Mouse (Mus musculus) right cerebral cortex, adult 2 months (tissue): ENCODE results near the gene Pknox2.
A peak's percentile ranks its signal among the peaks of the same experiment; 100 is the strongest.

Experiments
- DNase-seq, 2 experiments: peaks; one replicate each; pipeline ENCODE4 v3.0.0; 2021 to 2022; ENCODE audit warnings: low spot score in 2 of 2

The Pknox2 gene

DNA sequence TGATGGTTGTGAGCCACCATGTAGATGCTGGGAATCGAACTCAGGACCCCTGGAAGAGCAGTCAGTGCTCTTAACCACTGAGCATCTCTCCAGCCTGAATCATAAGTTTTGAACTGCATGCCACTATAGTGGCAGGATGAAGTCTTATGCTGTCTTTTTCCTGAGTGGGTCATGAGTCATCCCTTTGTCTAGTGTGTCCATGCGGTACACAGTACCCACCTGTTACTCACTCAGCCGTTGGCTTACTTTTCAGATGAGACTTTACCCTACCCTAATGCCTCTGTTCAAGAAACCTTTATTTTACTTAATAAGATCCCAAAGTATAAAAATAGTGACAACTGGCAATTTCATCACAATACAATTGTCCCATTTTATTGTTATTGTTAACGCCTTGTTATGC, 95.5 kb downstream of the Pknox2 start:
- DNase-seq: no peak

DNA sequence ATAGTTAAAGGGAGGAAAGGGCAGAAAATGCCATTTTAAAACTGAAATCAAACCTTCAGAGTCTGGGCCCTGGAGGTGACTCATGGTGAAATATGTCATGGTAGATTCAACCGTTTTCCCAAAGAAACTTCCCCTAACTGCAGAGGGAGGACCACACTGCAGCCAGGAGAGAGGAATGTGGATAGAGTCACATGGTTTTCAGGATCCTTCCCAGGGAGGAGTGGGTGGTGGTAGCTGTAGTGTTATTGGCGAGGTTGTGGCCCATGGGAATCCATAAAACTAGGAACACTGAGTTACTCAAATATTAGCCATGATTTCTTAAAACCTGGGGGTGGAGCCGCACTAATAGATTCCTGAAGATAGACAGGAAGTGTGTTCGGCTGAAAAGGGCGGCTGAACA, 99.7 kb downstream of the Pknox2 start:
- no peak for DNase-seq

DNA sequence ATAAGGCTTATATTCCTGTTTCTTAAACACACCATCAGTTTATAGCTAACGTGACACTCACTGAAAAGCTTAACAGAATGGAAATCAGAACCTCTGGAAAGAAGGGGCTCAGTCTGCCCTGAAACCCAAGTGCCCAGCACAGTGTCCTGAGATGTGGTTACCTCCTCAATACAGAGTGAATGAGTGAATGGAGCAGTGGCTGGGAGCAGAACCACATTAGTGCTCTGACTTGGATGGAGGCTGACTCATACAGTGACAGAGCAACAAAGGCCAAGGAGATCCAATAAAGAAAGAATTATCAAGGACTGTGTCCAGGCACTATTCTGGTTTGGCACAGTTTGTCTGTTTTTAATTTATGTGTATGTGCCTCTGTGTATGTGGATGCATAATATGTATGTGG, 101.3 kb downstream of the Pknox2 start:
- DNase-seq: no peak

DNA sequence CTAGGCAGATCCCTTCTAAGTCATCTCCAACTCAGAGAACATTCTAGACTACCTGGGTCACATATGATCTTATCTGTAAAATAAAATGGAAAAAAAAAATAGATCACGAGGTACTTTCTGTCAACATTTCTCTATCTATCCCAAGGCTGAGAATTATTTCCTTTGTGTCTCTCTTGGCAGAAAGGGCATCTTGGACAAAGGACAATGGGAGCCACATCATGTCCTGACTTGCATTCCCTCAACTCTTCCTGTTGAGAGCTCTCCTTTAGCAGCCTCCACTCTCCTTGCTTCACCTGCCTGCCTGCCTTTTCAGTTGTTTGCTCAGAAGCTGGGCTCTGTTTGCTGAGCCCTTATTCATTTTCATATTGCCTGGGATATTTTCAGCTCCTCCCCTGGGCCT, 103.0 kb downstream of the Pknox2 start:
- no peak for DNase-seq

DNA sequence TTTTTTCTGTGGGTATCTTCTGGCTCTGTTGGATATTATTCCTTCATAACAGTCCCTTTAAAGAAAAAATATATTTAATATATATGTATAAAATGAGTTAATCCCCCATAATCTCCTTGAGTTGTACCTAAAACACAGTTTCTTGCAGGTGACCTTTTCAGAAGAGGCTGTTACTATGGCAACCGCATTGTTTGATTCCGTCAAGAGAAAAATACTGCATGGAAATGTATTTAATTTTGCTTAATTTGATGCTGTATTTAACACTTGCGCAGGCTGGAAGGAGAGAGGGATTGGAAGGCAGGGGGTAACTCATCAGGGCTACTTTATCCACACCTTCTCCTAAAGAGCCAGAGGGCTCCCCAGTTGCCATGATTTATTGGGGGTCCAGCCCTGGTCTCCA, 108.3 kb downstream of the Pknox2 start:
- DNase-seq: no peak

DNA sequence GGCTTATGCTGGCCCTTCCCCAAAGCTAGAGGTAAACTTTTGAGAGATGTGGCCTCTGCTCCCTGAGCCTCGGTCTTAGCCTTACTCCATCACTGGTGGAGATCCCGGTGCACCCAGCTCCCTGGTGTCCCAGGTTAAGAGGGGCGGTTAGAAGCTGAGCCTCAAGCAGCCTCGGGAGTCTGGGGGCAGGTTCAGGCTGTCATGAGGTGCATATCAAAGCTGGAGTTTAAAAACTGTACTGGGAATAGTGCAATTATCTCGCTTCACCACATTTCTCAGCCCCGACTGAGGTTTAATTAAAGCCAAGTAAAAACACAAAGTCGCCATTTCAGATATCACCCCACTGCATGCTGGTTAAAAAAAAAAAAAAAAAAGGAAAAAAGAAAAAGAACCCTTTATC, 108.8 kb downstream of the Pknox2 start:
- DNase-seq: no peak

DNA sequence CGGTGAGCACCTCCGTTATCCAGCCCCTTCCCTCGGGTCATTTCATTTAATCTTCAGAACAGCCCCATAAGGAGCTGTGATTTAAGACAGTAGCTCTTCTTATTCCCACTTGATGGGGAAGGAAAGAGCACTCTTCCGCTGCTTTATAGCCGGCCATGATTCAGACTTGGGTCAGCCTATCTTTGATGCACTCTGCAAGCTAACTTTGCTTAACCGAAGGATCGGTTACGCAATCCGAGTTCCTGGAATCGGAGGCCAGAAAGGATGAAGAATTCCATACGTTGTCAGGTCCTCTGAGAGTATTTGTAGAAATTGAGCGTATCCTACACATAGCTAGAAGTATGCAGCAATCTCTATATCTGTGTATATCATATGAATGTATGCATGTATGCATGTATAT, 109.8 kb downstream of the Pknox2 start:
- DNase-seq: no peak

DNA sequence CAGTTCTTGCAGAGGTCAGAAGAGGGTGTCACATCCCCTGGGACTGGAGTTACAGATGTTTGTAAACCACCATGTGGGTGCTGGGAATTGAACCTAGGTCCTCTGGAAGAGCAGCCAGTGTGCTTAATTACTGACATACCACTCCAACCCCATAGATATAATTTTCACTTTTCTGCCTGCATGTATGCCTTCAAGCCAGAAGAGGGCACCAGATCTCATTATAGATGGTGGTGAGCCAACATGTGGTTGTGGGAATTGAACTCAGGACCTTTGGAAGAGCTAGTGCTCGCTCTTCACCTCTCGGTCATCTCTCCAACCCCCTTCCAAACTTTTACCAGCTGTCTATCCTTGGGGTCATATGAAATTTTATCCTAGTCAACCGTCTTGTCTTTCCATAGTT, 112.0 kb downstream of the Pknox2 start:
- DNase-seq: no peak

DNA sequence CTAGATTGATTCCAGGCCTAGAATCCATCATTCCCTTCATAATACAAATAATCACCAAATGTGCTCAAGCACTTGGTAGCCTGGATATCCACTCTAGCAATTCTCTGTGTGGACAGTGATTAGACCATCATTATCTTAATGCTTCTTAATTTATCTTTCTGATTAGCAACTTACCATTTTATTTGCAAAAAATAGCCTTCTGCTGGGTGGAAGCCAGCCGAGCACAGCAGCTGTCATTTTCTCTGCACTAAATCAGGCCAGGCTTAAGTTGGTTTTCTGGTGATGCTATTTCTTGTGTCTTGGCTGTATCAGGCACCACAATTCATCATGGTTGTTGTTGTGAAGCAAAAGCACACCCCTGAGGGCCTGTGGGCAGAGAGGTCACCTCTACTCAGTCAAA, 112.9 kb downstream of the Pknox2 start:
- DNase-seq: no peak

DNA sequence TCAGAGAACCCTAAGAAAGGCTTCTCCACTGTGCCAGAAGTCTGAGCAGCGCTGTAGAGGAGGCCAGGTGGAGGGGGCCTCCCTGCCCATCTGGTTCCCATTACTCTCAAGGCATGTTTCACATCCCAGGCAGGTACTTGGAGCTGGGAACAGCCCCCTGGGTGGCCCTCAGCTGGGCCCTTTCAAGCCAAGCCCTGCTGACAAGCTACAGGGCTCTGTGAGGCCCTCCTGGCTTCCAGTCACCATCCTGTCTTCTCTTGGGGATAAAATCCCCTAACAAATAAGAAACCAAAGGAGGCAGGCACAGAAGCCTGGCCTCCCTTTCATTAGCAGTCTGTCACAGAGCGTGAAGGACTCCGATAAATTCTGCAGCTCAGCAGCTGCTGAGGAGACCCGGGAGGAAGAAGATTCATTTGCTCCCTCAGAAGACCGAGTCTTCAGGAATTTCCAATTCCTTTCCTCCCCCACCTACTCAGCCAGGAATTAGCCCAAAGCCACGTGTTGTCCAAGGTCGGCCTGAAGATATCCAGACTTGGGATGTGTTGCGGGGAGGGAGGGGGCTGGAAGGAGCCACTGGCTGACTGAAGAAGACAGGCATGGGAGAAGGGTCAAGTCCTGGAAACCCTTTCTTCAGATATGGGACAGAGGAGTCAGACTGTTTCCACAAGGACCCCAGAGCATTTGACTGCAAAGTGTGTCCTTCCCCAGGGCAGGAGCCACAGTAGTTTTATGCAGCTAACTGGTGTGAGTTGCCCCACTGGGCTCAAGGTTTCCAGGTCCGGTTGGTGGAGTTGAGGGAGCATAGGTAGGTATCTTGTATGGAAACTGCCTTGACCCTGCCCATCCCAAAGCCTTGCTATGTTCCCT, 116.6 kb downstream of the Pknox2 start:
- DNase-seq: no peak

DNA sequence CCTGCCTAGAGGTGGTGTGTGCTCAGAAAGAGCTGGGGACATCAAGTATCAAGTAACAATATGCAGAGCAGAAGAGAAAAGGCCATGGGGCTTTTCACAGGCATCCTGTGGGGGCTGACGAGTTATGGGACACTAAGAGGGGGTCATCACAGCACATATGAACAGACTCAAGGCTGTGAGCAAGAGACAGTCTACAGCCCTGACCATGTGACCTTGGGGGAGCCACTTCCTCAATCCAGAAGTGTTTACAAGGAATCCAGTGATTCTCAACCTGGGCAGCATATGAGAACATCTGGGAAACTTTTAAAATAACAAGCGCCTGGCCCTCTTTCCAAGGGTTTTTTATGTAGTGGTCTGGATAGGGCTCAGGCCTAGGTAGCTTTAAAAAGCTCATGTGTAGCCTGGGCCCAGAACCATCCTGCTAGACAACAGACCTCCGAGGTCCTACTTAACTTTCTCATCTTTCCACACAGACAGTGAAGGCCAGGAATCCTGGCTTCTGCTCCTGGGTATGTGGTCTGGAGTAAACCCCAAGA, 117.3 kb downstream of the Pknox2 start:
- no peak for DNase-seq

DNA sequence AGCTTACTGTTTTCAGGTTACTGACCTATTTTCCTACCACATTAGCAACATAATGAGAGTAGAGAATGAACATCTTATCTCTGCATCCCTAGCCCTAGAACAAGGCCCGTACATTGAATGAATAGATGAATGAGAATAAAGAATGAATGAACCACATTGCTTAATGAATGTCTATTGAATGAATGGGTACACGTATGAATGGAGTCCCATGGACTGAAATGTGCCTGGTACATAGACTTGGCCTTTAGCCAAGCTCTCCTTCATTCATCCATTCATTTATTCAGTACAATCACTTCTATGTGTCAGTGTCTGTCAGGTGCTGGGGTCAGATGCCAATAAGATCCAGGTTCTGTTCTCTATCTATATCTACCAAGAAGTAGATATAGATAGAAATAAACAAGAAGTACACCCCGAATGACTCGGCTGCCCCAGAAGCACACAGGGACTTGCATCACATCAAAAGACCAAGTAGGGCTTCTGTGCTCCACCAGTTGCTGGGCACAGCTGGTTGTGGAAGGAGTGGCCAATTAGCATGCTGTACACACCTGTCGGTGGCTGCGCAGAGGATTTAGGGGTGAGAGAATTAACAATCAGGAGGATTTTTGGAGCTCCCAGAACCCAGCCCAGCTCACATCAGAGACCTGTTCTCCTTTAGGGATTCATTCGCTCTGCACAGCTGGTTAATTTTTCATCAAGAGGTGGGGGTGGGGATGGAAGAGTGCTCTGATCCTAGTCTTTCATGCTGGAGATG, 119.2 kb downstream of the Pknox2 start:
- no peak for DNase-seq

DNA sequence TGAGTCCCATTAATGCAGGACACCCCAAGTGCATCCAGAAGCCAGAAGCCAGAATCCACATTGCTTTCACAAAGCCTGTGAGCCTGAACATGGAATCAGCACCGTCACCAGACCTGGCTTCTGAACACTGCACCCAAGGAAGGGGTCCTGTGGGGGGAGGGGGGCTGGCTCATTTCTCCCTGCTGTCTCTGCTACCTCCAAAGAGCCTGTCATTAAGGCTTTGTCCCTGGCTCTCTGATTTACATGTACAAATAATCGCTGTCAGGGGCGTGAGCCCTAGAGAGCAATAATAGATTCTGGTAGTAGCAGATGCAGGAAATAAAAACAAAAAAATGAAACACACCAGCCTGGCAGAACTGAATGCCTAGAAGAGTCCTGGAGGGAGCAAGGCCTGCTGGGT, 121.3 kb downstream of the Pknox2 start:
- DNase-seq: no peak

DNA sequence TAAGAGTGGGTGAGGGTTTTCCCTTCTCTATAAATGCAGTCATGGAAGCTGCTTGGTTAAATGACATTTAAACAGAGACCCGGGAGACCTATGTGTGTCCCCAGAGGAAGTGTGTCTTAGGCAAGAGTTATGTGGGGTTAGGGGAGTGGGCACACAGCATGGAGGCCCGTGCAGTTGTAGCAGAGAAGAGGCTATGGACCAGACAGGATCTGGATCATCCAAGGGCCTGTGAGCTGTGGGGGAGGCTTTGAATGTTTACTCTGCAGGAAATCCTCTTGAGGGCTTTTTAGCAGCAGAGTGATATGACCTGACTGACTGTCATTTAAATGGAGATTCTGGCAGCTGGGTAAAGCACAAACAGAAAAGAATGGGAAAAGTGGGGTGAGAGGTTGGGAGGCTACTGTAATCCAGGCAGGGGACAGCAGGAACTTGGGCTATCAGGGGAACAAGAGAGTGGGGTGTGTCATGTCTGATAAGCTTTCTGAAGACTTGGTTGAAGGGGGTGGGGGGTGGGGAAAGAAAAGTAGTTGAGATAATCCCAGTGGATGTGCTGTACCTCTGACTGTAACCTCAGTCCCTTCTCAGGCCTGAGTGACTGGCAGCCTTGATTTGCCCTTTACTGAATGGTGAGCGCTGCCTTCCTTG, 125.5 kb downstream of the Pknox2 start:
- no peak for DNase-seq

DNA sequence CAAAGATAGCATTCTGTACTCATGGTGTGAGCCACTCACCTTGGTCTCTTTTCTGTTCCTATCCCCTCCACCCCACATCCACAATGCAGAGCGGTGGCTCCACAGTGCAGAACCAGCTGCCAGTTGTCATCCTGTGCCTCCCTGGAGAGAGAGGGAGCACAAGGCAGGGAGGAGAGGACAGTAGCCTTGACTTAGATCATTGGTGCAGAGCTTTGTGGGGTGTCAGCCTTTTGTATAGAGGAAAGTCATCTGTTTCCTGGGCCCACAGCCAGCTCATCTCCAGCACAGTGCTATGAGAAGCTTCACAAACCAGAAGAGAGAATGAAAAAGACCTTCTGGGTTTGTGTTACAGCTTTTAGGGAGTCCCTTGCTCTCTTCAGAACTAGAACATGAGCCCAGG, 129.1 kb downstream of the Pknox2 start:
- DNase-seq: peak; percentile 63 to 69

DNA sequence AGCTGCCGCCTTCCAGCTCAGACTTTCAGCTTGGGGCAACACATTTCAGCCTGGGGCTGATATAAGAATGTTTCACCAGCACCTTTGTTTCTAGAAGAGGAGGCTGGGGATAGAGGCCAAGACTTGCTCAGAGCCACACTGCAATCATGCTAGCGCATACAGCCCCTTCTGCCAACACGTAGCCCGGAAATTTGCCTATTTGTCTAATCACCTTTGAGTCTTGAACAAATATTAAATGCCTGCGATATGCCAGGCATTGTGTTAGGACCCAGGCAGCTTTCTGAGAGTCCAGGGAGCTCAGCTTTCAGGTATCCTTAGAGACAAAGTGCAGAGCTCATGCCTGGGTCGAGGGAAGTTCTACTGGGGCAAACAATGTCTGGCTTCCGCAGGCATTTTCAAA, 130.0 kb downstream of the Pknox2 start:
- DNase-seq: no peak

DNA sequence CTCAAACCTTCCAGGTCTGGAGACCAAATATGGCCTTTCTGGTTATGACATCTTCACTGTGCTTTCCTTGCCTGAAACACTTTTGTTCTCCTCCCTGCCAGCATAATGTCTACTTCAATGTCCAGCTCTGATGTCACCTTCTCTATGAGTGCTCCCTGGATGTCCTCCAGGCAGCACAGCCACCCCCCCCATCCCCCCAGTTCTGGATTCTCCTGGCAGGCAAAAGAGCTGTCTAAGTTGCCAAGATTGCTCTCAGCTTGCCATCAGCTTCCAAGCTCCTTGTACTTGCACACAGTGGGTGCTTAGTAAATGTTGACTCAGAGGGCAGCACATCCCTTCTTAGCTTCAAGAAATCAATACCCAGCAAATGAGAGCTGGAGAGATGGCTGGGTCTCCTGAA, 131.0 kb downstream of the Pknox2 start:
- no peak for DNase-seq

DNA sequence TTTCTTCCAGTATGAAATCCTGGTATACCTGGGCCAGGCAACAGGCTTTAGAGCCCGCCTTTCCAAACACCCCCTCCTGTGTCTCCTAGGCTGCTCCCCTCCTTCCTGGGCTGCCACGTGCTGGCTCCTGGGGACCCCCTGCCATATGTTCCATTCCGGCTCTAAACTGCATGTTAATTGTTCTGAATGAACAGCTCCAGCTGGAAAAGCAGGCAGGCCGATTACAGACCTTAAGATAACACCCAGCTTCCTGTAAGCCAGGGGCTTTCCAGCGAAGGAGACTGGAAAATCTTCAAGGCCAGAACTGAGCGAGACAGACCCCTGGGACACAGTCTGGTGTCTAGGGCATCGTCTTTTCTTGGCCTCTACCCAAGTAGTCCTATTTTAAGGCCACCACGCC, 133.6 kb downstream of the Pknox2 start:
- DNase-seq: no peak

DNA sequence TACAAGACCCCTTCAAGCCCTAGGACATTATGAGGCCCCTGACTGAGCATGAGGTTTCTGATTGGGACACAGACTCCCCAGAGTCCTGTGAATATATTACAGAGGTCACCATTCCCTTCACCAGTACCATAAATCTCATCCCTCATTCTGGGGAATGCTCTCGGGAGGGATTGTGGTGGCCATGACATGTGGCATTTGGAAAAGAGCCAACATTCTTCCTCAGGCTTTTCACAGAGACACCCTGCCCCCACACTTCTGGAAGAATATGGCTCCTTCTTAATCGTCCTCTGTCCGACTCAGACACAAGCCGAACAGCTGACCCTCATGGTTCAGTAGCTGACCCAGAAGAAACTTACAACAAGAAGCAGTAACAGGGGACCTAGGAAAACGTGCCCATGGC, 139.1 kb downstream of the Pknox2 start:
- no peak for DNase-seq

DNA sequence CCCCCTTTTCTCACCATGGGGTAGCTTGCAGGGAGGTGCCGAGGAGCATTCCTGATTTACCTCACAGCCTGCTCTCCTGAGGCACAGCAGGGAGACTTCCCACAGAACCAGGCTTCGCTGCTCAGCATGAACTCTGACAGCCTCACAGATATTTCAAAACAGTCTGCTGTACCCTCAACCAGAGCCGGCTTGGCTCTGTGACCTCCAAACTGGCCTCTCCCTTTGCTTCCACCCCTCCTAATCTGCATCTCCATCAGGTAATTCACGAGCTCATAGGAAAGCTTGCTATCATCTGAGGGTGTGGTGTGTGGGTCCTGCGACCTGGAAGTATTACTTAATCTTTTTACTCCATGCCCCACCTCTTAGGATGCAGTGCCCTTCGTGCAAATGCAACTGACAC, 142.5 kb downstream of the Pknox2 start:
- no peak for DNase-seq

DNA sequence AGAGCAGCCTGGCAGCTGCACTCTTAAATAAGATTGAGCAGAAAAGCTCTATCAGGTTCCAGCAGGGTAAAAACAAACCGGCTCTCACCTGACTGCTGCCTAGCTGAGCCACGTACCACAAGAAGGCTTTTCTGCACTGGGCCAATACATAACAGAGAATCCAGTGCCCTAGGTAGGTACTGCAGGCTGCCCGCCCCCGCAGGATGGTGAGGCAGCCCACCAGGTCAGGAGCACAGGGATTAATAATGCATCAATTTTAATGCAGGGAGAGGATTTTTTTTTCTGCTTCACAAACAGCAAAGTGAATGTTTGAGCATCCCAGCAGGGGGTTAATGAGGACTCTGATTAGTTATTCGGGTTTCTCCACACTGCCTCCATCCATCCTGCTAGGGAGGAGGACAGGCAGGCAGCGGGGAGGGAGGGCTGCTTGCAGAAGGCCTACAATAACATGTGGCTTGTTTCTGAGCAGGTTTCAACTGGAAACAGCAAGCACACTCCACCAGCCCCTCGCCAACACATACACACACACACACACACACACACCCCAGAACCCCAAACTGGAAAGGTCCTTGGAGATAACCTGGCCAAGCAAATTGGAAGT, 145.2 kb downstream of the Pknox2 start:
- peak; percentile 38 to 54 for DNase-seq

DNA sequence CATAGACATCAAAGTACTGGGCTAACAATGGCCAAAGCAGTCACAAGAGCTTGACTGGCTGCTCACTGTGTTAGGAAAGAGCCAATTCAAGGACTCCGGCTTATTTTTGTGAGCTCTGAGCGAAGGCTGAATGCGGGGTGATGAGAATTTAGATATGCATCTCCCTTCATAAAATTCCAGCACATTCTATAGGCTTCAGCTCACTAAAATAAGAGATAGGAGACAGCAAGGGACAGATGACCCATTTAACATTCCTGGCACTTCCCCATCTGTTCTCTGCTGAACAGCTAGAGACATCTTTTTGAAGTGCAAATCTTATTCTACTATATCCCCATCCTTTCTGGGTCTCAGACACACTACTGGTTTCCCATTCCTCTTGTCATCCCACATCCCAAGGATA, 147.8 kb downstream of the Pknox2 start:
- no peak for DNase-seq
